Mouse (Mus musculus): ENCODE data around the gene Nt5e. TPM values are rescaled to one million over a fixed set of nuclear protein-coding genes. Genes with fewer than 3 reads are reported as not detected.
A peak's percentile ranks its signal among the peaks of the same experiment; 100 is the strongest.

Gene Nt5e
- total RNA-seq, 2 experiments from 2014 or later, result 2.3 to 3.2 TPM

- DNase-seq, result no peak
These were observed 17.4 kb downstream of the Nt5e start for GRCm38 (mm10) chr9:88344424-88344823.

- no peak for DNase-seq
These were observed 19.9 kb downstream of the Nt5e start for GRCm38 (mm10) chr9:88346857-88347256.

DNA sequence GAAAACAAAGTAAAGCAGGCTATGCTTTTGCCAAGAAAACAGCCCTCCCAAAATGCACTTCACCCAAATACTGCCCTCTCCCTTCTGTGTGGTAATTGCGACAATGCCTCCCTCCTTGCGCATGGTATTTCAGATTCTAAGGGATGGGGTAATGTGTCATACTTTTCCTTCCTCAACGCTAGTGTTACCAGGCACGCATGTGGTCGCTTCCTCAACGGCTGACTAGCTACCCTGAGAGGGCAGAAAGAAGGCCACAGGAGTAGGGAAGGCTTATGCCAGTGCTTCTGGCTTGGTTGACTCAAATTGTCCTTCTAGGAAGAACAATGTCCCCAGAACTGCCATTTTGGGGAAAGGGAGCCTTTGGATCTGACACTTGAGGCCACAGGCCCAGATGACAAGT is 21.6 kb downstream of the Nt5e start:
- no peak for DNase-seq

GRCm38 (mm10) chr9:88350317-88350716 is 23.3 kb downstream of the Nt5e start:
- DNase-seq, result no peak

DNA sequence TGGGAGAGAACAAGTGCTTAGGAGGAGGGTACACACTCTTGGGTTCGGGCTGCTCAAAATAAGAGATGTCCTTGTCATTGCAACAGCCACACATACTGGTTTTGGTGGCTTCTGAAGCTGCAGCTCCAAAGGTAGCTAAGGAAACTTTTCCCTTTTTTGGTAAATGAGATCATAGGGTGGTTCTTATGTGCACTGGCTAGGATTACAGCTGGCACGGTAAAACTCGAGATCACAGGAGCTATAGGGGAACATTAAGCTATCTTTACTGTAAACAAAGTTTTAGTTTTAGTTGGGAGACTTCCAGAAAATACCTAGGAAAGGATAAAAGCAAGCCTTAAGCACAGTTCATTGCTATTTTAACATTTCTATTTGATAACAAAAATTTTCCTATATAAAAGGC is 24.2 kb downstream of the Nt5e start:
- DNase-seq, result no peak

GRCm38 (mm10) chr9:88352741-88353140 is 25.7 kb downstream of the Nt5e start:
- DNase-seq, result no peak

DNA sequence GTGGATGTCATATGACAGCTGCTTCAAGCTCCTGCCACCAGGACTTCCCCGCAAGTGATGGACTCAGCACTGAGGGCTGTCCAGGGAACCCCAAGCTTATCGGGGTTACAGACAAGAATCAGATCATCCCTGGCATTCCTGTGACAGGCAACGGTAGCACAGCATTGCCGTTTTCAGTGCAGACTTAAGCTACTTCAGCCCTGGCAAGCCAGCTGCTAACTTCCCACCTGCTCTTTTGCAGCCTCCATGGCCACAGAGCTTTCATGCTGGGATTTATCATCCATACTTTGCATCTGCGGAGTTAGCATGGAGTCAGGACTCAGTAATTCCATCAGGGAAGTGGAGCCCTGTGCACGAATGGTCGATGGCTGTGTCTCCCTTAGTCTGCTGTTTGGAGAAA is 26.5 kb downstream of the Nt5e start:
- DNase-seq, result no peak

- DNase-seq, result no peak
These were observed 30.2 kb downstream of the Nt5e start for GRCm38 (mm10) chr9:88357173-88357572.

DNA sequence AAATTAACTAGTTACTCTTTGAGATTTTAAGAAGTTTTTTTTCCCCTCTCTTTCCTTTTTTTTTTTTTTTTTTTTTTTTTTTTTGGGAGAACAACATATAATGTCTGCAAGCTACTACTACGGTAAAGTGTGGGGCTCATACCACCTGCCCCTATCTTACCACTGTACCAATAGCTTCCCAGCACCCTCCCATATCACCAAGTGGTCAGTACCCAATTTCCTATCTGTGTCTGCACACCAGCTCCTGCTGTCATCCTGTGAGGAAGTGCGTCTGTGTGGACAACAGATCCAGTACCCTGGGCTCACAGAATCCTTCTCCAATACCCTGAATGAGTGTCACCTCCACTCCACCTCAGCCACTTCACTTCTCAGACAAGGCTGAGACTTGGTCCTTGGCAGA is 32.1 kb downstream of the Nt5e start:
- DNase-seq, result no peak

DNA sequence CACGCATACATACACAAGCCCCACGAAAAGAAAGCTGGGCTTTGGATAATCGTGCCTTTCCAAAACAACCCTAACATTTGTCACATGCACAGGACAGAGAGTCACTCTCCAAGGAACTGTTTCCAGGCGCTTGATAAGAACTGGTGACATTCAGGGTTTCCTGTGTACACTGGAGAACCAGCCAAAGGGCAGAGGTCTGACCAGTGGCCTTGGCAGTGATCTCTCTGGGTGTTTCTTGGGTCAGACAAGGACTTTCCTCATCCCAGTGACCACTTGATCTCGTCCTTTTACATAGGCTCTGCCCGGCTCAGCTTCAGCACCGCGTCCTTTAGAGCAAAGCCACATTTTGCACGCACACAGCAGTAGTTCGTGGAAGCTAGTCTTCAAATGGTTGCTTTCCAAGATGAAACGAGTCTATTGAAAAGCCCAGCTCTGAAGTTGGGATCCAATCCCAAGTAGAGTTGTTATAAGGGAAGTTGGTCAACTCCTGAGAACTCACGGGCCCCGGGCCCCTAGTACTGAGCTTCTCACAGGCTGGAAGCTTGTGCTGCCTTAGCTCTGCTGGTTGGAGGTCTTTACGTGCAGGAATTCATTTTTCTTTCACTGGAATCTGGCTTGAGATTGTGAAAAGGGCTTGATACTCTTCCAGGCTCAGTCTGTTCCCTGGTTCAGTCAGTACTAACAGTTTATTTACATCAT is 34.4 kb downstream of the Nt5e start:
- DNase-seq, result no peak

GRCm38 (mm10) chr9:88362055-88362850 is 35.3 kb downstream of the Nt5e start:
- DNase-seq, result no peak

- no peak for DNase-seq
These were observed 36.1 kb downstream of the Nt5e start for GRCm38 (mm10) chr9:88363102-88363501.

- no peak for DNase-seq
These were observed 39.3 kb downstream of the Nt5e start for GRCm38 (mm10) chr9:88366308-88366707.

DNA sequence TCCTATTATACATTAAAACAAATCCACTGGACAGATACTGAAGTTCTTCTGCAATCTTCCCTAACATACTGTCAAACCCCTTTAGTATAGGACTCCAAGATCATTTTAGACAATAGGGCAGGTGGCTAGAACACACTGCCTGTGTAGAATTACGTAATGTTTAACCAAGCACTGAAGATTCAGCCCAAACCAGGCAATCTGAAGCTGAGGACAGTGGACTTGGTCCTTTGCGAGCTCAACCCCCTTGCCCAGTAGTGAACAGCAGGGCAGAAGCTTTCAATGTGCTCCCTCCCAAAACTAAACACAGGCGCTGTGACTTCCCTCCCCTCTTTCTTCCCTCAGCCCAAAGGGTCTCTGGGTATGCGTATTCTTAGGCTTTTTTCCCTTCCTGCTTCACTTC is 39.8 kb downstream of the Nt5e start:
- no peak for DNase-seq

DNA sequence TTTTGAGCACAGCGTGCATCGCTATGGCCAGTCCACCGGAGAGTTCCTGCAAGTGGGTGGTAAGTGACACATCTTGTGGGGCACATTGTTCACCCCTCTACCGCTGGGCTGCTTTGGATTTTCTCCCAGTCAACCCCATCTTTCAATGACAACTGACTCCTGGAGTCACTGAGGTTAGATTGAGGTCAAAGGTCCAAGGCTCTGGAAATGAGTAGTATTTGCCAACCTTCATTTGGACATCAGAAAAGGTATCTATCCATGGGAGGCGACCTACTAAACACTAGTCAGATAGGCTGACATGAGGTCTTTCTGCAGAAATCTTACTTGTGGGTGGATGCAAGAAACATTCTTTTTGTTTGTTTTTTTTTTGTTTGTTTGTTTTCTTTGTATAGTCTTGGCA is 40.3 kb downstream of the Nt5e start:
- no peak for DNase-seq

GRCm38 (mm10) chr9:88367751-88368150 is 40.8 kb downstream of the Nt5e start:
- DNase-seq, result no peak

- no peak for DNase-seq
These were observed 41.5 kb downstream of the Nt5e start for GRCm38 (mm10) chr9:88368476-88368875.

- no peak for DNase-seq
These were observed 42.7 kb downstream of the Nt5e start for GRCm38 (mm10) chr9:88369666-88370065.

DNA sequence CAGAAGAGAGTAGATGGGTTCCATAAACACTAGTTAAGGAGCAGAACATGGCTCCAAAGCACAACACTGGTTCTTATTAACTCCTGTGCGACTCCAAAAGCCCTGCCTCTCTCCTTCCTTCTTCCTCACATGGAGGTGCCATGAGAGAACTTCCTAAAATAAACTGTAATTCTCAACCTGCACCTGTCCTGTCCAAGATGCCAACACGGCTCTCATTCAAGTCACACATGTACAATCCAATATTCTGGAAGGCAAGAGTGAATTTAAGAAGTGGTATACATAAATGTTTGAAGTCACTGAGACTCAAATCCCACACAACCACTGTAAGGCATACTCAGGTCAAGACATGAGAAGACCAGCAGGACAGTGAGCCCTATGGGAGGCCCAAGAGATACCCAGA is 44.2 kb downstream of the Nt5e start:
- peak; percentile 28 for DNase-seq

DNA sequence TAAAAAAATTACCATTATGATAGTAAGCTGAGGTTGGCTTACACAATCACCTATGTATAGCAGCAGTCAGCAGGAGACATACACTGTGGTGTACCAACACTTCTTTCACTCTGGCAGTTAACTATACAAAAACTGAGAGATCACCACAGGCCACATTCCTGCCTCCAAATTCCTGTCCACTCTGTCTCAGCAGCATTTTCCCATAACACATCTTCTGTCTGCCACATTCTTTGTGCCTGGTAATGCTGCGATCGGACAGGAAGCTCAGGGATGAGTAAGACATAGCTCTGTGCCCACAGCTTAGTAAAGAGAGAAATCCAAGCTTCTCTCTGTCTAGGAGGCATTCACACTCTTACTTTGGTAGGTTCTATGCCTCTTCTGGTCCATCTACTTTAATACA is 46.0 kb downstream of the Nt5e start:
- no peak for DNase-seq

- no peak for DNase-seq
These were observed 50.5 kb downstream of the Nt5e start for GRCm38 (mm10) chr9:88377483-88377882.

- DNase-seq, result no peak
These were observed 52.1 kb downstream of the Nt5e start for GRCm38 (mm10) chr9:88379057-88379456.

- DNase-seq, result no peak
These were observed 53.1 kb downstream of the Nt5e start for GRCm38 (mm10) chr9:88380076-88380475.

DNA sequence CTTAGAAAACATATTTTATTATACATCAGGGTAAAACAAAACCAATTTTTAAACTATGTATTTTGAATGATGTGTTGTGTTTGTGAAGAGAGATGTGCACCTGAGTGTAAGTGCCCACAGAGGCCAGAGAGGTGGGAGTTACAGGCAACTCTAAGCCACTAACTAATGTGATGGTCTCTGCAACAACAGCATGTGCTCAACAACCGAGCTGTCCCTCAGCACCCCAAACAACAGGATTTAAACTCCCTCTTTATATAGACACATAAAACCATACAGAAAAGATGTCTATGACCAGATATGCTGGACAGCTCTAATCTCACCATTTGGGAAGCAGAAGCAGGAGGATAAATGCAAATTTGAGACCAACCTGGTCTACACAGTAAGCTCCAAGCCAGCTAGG is 53.5 kb downstream of the Nt5e start:
- no peak for DNase-seq
